Mouse (Mus musculus) right cerebral cortex, adult 18-20 months (tissue): Measurements from ENCODE around the gene Msn.

Experiments
- DNase-seq: peaks from one replicate; pipeline ENCODE4 v3.0.0; 2022; ENCODE audit warnings: mixed read lengths

Gene Msn

GRCm38 (mm10) chrX:96095509-96096499, at the start of gene Msn:
TSS of gene Msn (plus strand) at chrX:96096042.
- DNase-seq: peak; percentile 13

DNA sequence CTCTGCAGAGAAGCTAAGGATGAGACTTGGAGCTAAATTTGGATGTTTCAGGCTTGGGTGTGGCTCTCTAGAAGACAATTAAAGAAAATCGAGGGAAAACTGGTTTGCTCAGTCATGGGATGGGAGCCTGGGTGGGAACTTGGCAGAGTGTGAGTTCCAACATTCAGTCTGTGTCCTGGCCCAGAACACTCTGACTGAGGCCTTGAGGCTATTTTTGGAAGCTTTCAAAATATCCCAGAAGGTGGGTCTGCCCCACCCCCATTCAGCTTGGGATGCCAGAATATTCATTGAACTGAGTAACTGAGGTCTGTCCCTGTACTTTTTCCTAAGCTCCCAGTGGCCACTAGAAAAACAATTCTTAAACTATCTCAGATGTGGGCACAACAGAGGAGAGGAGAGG, 43.0 kb upstream of the Msn start:
- no peak for DNase-seq

- no peak for DNase-seq
Observed at GRCm38 (mm10) chrX:96077747-96078146, 18.1 kb upstream of the Msn start.

- no peak for DNase-seq
Observed at GRCm38 (mm10) chrX:96086259-96086658, 9.6 kb upstream of the Msn start.

DNA sequence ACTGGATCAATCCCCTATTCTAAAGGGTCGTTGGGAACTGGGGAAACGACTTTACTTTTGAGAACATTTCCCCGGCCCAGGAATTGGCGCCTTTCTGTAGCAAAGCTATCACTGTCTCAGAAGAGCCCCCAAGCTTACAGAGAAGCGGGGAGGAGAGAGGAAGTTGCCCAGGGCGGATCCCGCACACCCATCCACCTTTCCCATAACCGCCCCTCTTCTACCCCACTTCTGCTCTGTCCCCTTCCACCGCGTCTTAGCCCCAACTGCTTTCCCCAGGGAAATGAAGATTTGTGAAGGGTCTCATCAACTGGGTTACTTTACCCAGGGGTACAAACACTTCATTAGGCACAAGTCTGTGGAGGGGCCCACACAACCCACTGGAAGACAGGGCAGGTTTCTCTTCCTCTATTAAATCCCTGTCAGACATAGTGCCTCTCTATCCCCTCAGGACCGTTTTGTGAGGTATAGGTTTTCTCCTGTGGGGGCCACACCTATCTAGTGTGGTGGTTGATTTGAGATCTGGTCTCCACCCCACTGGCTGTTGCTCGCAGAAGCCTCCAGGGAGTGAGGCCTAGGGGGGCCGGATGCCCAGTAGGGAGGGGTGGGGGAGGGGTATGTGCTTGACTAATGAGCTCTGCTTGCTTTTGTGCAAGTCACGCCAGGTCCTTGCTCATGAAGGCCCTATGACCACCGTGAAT, 820 bp downstream of the Msn start:
- no peak for DNase-seq

DNA sequence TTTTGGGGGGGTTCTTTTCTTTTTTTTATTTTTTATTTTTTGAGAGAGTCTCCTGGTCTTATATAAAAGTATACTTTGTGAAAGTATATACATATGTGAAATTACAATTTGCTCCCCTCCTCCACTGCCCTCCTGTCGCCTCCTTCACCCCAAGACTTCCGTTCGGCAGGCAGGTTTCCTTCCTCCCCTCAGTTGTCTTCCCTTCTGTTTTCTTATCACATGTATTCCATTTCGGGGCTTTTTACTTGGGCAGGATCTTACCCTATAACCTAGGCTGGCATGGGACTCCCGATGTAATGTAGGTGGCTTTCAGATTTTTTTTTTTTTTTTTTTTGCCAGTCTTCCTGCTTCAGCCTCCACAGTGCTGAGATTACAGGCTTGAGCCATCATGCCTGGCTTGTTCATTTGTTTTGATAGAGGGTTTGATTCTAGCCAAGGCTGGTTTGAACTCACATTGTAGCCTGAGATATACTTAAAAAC, 1.7 kb downstream of the Msn start:
- no peak for DNase-seq

DNA sequence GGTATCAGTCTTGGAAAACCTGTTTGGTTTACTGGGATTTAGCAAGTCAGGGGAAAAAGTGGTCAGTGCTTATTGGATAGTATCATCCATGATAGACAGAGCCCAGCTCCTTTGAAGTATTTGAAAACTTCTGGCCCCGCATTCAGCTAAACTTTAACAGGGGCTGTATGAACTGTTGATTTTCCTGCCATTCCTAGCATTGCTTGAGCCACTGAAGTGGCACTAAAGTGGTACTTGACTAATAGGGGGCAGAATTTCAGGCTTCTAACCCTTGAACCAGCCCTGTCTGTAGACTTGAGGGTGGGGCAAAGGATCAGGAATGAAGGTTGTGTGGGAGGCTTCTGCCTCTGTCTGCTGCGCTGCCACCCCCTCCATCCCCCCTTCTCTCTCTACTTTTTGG, 3.2 kb downstream of the Msn start:
- no peak for DNase-seq

DNA sequence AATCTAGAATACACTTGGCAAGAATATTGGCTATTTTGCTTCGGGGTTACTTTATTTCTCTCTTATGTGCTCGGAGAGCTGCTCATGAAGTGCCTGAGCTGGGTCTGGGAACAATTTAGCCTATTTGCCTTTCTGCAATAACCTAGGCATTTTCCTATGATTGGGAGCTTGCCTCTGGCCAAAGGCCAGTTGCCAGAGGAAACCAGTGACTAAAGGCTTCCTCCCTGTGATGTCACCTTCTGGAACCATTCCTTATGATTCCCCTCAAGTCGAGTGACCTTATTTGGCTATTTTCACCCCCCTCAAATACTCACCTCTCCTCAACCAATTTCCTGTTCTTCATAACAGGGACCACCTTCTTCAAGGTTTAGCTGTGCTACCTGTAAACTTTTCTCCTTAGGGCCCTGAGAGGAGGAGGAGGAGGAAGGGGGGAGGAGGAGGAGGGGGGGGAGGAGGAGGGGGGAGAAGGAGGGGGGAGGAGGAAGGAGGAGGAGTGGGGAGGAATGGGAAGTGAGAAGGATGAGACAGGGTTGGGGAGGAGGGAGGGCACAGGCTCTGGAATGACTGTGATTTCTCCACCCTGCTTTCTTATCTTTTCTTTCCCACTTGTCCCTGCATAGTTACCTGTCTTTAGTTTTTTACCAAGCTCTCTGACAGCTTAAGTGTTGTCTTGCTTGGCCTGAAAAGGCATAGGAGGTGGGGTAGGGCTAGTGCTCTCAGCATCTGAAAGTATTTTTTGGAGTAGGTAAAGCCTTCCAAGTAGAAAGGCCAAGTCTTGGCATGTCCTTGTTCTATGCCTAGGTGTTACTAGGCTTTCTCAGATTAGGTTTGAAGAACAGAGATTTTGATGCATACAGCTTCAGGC, 11.8 kb downstream of the Msn start:
- DNase-seq: no peak

GRCm38 (mm10) chrX:96113106-96113634, 17.3 kb downstream of the Msn start:
- no peak for DNase-seq

GRCm38 (mm10) chrX:96115501-96115900, 19.7 kb downstream of the Msn start:
- no peak for DNase-seq

DNA sequence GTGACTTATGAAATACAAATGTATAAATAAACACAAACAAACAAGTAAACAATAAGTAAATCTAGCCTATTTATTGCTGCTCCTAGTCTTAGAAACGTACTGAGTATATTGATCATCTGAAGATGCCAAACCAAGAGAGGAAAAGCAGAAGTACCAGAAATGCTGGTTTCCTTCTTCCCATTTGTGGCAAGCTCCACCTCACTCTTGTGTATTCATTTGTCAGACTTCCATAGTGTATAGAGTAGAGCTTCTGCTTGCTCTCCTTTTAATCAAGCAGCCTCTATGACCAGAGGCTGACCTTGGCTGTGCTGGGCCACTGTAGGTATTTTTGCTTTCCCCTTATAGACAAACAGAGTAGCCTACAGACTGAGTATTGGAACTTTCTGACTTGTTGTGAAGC, 21.5 kb downstream of the Msn start:
- no peak for DNase-seq

GRCm38 (mm10) chrX:96119997-96120396, 24.2 kb downstream of the Msn start:
- DNase-seq: no peak

GRCm38 (mm10) chrX:96121912-96122311, 26.1 kb downstream of the Msn start:
- no peak for DNase-seq

DNA sequence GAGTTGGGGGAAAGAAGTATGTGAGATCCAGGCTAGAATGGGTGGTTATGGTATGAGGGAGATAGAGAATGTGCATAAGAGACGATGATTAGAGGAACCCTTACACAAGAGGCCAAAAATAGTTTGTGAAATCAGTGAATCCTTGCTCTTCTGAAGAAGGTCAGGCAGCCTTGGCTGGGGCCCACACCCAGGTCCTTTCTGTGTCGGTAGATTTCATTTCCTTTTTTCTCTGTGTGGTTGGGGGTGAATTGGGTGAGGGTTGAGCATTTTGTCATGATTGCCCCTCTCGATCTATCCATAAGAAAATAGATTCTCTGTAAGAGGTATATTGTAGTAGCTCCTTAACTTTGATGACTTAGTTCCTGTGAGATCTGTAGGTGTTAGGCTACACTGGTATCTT, 31.0 kb downstream of the Msn start:
- no peak for DNase-seq

DNA sequence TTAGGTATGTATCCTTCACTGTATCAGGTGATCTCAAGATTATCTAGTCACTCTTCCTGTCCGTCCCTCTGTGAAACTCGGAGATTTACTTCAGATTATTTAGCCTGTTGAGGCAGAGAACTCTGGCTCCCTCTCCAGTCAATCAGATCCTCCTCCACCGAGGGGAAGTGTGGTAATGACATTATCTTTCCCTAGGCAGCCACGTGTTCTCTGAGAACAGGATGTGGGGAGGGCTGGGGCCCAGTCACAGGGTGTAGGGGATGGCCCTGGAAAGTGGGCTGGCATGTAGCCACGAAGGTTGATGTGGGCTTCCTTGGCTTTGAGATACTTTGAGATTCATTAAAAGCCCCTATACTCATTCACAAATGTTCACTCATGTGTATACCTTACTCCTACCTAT, 34.3 kb downstream of the Msn start:
- DNase-seq: no peak

GRCm38 (mm10) chrX:96130663-96131062, 34.8 kb downstream of the Msn start:
- no peak for DNase-seq

DNA sequence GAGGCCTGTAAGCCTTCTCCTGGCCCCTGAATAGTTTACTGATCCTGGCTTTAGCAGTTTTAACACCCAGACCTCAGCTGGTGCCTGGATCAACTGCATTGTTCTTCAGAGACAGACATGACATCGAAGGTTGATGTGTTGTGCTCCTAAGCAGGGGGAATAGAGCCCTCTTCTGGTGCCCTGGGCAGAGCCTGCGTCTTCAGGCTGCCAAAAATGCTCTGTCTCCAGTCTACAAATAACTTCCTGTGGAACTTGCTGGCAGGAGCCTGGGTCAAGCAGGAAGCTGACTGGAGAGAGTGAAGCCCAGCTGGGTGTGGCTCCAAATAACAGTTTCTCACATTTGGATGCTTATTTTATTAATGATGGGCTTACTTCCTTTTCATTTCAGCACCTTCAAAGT, 37.4 kb downstream of the Msn start:
- no peak for DNase-seq

- no peak for DNase-seq
Observed at GRCm38 (mm10) chrX:96134243-96134661, 38.4 kb downstream of the Msn start.

DNA sequence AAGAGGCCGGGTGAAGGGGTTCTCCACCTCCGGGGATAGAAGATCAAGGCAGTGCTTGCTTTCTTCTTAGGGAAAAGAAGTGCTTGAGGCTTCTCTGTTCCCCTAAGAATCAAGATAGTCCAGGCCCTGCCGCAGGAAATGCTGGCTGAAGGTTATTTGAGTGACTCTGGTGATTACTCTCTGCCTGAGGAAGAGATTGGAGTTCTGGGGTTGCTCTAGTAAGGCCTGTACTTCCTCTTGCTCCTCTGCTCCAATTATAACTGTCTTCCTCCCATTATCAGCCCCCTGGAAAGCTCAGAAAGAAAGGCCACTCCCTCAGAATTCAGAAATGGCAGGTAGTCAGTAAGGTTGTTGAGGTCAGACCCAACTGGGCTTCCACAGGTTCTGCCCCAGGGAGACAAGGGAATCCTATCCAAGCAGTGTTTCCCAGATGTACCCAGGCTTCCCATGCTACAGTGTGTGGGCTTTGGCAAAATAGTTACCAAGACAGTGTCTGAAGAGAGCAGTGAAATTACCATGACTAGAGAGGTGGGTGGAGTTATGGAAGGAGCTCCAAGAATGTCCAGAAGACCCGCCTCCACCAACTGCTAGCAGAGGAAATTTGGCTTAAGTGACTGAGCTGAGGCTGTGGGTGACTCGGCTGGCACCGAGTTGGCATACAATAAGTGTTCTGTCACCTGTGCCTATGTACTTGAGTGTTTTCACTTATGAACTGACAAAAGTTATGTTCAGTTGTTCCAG, 39.2 kb downstream of the Msn start:
- DNase-seq: peak; percentile 41

DNA sequence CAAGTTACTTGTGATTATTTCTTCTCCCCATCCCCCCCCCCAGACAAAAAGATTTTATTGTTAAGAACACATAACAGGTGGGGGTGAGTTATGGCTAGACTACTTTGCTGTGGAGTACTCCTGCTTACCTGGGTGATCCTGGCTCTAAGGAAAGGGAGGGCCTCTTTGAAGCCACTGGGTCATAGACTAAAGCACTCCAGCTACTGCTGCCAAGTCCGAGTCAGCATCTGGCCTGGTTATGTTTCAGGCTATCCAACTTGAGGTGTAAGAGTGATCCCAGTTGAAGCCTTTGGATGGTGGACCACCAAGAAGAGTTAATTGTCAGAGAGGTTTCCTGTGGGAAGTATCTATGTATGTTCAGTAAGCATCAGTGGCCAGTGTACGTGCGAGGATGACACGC, 39.7 kb downstream of the Msn start:
- no peak for DNase-seq

DNA sequence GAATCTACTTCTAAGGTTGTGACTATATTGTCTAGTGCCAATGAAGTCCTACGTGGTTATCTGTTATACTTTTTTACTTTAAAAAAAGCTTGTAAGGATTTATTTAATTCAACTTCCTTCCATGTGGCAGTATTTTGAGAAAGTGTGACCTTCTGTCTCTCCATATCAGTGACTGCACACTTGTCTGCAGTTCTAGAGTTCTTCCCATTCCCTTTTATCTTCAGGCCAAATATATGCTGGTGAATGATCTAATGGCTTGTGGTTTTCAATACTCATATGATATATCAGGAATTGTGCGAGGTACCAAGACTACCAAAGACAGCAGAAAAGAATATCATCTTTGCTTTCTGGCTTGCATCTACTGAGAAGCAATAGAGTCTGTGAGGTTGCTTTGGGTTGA, 43.4 kb downstream of the Msn start:
- no peak for DNase-seq

DNA sequence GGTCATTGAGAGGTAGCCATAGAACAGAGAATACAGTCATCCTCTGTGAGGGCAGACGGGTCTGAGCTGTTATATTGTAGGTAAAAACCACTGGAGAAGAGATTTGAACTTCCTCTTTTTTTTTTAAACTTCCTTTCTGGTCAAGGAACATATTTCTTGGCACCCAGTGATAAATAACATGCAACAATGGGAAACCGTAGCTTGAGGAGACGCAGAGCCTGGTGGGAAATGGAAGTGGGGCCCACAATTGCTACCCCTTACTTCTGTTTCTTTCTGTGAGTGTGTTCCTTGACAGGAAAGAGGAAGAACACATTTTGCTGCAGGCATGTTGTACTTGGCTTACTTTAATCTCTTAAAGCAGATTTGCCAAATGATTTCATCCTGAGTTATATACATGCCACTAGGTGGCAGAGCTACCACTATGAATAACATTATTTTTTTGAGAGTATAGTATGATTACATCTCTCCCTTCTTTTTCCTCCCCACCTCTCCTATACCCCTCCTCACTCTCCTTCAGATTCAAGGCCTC, 49.2 kb downstream of the Msn start:
- no peak for DNase-seq
